8 mouse cellular contexts compared by ENCODE assay signal in the genomic region with DNA sequence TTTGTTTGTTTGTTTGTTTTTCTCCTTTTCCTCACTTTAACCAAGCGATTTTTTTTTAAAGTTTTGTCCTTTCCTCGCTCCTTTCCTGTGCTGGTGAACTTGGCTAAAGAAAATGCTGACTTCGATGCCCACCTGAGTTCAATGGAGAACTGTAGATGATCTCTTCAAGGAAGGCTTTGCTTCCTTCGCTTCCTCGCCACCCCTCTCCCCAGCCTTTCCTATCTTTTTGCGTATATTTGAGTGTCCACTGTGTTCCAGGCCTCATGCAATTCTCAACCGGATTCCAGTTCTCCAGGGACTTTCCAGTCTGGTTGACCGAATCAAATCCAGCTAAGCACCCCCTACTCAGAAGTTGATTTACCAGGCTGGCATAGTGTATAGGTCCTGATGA. TPM values are rescaled to one million over a fixed set of nuclear protein-coding genes. Genes with fewer than 3 reads are reported as not detected.
A peak's percentile ranks its signal among the peaks of the same experiment; 100 is the strongest.
DNase-seq lines count a peak whose midpoint lies in the region; ATAC-seq lines count a peak whose summit lies in the region.

No protein-coding gene starts in this region.

- no peak for DNase-seq in liver, embryonic 11.5 days (ENCODE audit: low spot score)
- DNase-seq in liver = no peak
- no peak for DNase-seq in frontal cortex, postnatal 14 days (ENCODE audit: low spot score in 2 of 2)
- DNase-seq in urinary bladder, adult 2 months (ENCODE audit: low spot score) = no peak
- DNase-seq in urinary bladder, postnatal 4 days (ENCODE audit: low spot score in 2 of 2) = no peak

- peak overlapping the region; percentile 64 for H3K4me2 ChIP-seq in liver, embryonic 11.5 days
- peak overlapping the region; percentile 61 for H3K4me2 ChIP-seq in hindbrain, embryonic 16.5 days (ENCODE audit: low read length)
- H3K4me2 ChIP-seq in midbrain, embryonic 15.5 days = peak overlapping the region; percentile 46

- H3K27ac ChIP-seq in liver, embryonic 11.5 days (ENCODE audit: low read depth, low read length) = no peak overlapping the region
- no peak overlapping the region for H3K27ac ChIP-seq in hindbrain, embryonic 16.5 days (ENCODE audit: low read depth, low read length)
- H3K27ac ChIP-seq in midbrain, embryonic 15.5 days = no peak overlapping the region

- H3K9ac ChIP-seq in liver, embryonic 11.5 days (ENCODE audit: low read depth, low read length) = no peak overlapping the region
- H3K9ac ChIP-seq in hindbrain, embryonic 16.5 days (ENCODE audit: low read depth, low read length) = 0 out of 2 replicates have a peak overlapping the region, but pooled peaks have one; percentile 6
- no peak overlapping the region for H3K9ac ChIP-seq in midbrain, embryonic 15.5 days

- 53% methylated on average over 8 of the region's 8 CpGs for WGBS in liver, embryonic 11.5 days
- WGBS in hindbrain, embryonic 16.5 days = 51% methylated on average over 8 of the region's 8 CpGs
- 41% methylated on average over 8 of the region's 8 CpGs for WGBS in midbrain, embryonic 15.5 days

- peak overlapping the region; percentile 16; the same call in 1 of the 2 replicates for H3K4me3 ChIP-seq in liver, embryonic 11.5 days (ENCODE audit: low read depth, low read length)
- H3K4me3 ChIP-seq in erythroblast, embryonic 14.5 days (replicated peaks) = peak overlapping the region; percentile 70
- peak overlapping the region; percentile 83 for H3K4me3 ChIP-seq in hindbrain, embryonic 16.5 days (ENCODE audit: low read length)
- H3K4me3 ChIP-seq in midbrain, embryonic 15.5 days = peak overlapping the region; percentile 71

- no peaks in the 10 kb centered on the region for H3K27me3 ChIP-seq in liver, embryonic 11.5 days (replicated peaks; ENCODE audit: control insufficient read depth, insufficient read depth, low read length)
- peaks cover 4% of the 10 kb centered on the region; the same call in 1 of the 2 replicates for H3K27me3 ChIP-seq in erythroblast, embryonic 14.5 days (ENCODE audit: control insufficient read depth)
- H3K27me3 ChIP-seq in hindbrain, embryonic 16.5 days (replicated peaks; ENCODE audit: control insufficient read depth, insufficient read depth, low read length) = no peaks in the 10 kb centered on the region
- H3K27me3 ChIP-seq in midbrain, embryonic 15.5 days (replicated peaks) = no peaks in the 10 kb centered on the region

- H3K9me3 ChIP-seq in liver, embryonic 11.5 days (ENCODE audit: control insufficient read depth, low read length) = no peaks in the 10 kb centered on the region
- no peaks in the 10 kb centered on the region for H3K9me3 ChIP-seq in erythroblast, embryonic 14.5 days (ENCODE audit: control insufficient read depth, low read length)
- H3K9me3 ChIP-seq in hindbrain, embryonic 16.5 days (ENCODE audit: control insufficient read depth, low read length) = no peaks in the 10 kb centered on the region
- H3K9me3 ChIP-seq in midbrain, embryonic 15.5 days = no peaks in the 10 kb centered on the region

- H3K36me3 ChIP-seq in liver, embryonic 11.5 days (ENCODE audit: control insufficient read depth, insufficient read depth, low read length) = no peaks in the 10 kb centered on the region
- H3K36me3 ChIP-seq in erythroblast, embryonic 14.5 days (ENCODE audit: control insufficient read depth) = peaks cover 4% of the 10 kb centered on the region
- H3K36me3 ChIP-seq in hindbrain, embryonic 16.5 days (ENCODE audit: control insufficient read depth, insufficient read depth, low read length) = no peaks in the 10 kb centered on the region
- H3K36me3 ChIP-seq in midbrain, embryonic 15.5 days (replicated peaks) = no peaks in the 10 kb centered on the region

- ATAC-seq in liver, embryonic 11.5 days (replicated peaks; ENCODE audit: low FRiP score) = no peak
- ATAC-seq in hindbrain, embryonic 16.5 days = peak; percentile 56
- ATAC-seq in midbrain, embryonic 15.5 days (replicated peaks) = peak; percentile 55

- no peaks in the 10 kb centered on the region for H3K4me1 ChIP-seq in liver, embryonic 11.5 days (replicated peaks; ENCODE audit: control insufficient read depth, insufficient read depth, low read length)
- H3K4me1 ChIP-seq in erythroblast, embryonic 14.5 days (ENCODE audit: control insufficient read depth) = peaks cover 16% of the 10 kb centered on the region
- H3K4me1 ChIP-seq in hindbrain, embryonic 16.5 days (ENCODE audit: control insufficient read depth, insufficient read depth, low read depth, low read length) = peaks cover 8% of the 10 kb centered on the region
- peaks cover 13% of the 10 kb centered on the region for H3K4me1 ChIP-seq in midbrain, embryonic 15.5 days

RNA-seq across cellular contexts. Expression of a gene that starts 0.3 kb away (rescaled TPM):
- 42.7 and 43.1 TPM in 2 replicates for polyA plus RNA-seq in liver, embryonic 11.5 days (2014; fragmentation: Nextera tagmentation; extraction: Ambion mirVana)
- polyA plus RNA-seq in erythroblast, embryonic 14.5 days (2012) = 0.61 and 0.65 TPM in 2 replicates
- polyA plus RNA-seq in hindbrain, embryonic 16.5 days (2015; fragmentation: Nextera tagmentation; extraction: Ambion mirVana) = 50.3 and 55.0 TPM in 2 replicates
- polyA plus RNA-seq in midbrain, embryonic 15.5 days (2015; fragmentation: Nextera tagmentation; extraction: Ambion mirVana) = 66.8 and 71.7 TPM in 2 replicates
- 23.0 and 23.2 TPM in 2 replicates for polyA plus RNA-seq in urinary bladder, adult 2 months (2012; rRNA removed)

Comparison
In these comparisons a context has a peak if more than half of its experiments do, and no peak if none do; other contexts are left out.
1. H3K4me3 ChIP-seq: peak in every context shown above with its lines; median percentile 83 in hindbrain, embryonic 16.5 days; 71 in midbrain, embryonic 15.5 days; 70 in erythroblast, embryonic 14.5 days; 16 in liver, embryonic 11.5 days.
2. RNA of a gene that starts 0.3 kb away (polyA plus RNA-seq): 66.8 to 71.7 TPM in midbrain, embryonic 15.5 days, 50.3 to 55.0 TPM in hindbrain, embryonic 16.5 days, 42.7 to 43.1 TPM in liver, embryonic 11.5 days and 23.0 to 23.2 TPM in urinary bladder, adult 2 months; 0.61 to 0.65 TPM in erythroblast, embryonic 14.5 days; every median in the first group is over 10 times any median in the second.
3. Peak in every context shown above with its lines, with median percentiles within 50 percentile points of each other: H3K4me2 ChIP-seq.